Mouse (Mus musculus): ENCODE measurements around the gene Msh5.

DNA sequence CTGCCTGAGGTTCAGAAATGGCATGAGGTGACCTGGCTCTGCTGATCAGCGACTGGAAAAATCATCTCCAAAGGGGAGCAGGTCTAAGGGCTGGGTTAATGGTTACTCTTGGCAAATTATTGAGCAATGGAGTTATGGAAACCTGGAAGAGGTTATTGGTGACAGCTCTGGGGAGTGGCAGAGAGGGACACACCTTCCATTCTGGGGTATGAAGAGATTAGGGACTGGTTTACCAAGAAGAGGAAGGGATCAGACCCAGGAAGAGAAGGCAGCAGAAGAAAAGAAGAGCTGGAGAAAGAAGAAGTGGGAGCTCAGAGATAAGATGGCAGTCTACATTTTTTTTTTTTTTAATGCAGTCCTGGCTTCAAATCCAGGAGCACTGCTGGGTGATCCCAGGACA is 1.1 kb upstream of the Msh5 start:
- no peak for TF ChIP-seq ZC3H11A (IDR thresholded peaks at IDR 0.05; ENCODE audit: borderline replicate concordance, low read depth, low read length)
- TF ChIP-seq MAFK (IDR thresholded peaks at IDR 0.05; ENCODE audit: insufficient read depth, low read depth, low read length): no peak
- no peak for TF ChIP-seq ZNF384 (IDR thresholded peaks at IDR 0.05; ENCODE audit: low read depth, low read length)
- no peak for TF ChIP-seq HCFC1 (IDR thresholded peaks at IDR 0.05; ENCODE audit: borderline replicate concordance, insufficient read depth, low read length)
